Mouse (Mus musculus): ENCODE measurements at regions not wholly inside any gene's neighbourhood (a gene's known extent, or its start where the extent isn't known, plus 50 kb on each side); places are given as distances from the start of the nearest gene placed in this dataset.

DNA sequence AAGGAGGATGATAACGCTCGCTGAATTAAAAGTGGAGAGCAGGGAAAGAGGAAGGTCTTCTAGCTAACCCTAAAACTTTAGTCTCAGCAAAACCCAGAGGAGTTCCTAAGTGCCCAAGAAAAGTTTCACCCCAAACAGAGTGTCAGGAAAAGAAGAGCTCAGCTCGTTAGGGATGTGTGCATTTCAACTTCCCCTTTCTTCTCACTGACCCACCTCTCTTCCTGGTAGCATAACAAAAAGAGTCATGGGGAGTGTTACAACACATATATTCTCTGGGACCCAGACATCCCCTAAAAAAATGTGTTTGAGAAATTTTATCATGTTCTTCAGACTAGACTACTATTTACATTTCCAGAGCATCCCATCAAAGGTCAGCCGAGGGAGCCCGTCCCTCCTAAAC, 432.6 kb downstream of the Mctp2 start:
- DNase-seq, result no peak

GRCm38 (mm10) chr7:71872912-71873311, 433.5 kb downstream of the Mctp2 start:
- DNase-seq, result no peak

- peak; percentile 19 for DNase-seq
Observed at GRCm38 (mm10) chr7:71867090-71867489, 439.3 kb downstream of the Mctp2 start.

DNA sequence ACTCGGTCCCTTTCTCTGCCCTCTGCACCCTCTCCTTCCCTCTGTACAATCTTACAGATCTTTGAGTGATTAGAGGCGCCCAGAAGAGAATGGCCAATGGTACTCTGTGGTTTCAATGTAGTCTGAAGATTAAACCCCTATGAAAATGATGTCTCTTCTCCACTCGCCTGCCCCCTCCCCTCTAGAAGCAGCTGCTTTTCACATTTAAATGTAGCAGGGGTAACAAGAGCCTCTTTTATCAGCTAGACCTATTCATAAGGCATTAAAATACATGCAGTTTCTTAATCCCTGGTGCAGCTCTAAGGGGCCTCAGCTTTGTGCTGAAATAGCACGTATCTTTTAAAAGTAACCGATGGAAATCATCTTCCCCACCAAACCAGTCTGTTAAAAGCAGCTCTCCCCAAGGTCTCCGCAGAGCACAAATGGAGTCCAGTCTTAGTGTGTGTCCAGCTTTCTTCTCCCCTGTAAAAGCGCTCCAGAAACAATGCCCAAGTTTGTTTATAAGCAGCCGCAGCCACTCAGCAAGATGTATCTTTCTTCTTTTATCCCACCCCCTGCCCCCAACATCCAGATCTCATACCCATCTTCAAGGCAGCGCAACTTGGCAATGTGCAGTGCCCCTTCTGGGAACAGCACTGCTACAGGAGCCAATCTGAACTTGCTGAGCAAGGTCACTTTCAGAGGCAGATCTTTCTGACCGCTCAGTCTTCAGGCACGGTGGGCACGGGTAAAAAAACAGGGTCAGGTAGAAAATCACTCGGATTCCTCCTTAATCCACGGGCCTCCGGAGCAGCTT, 440.8 kb downstream of the Mctp2 start:
- no peak for DNase-seq

- no peak for DNase-seq
Observed at GRCm38 (mm10) chr7:71852864-71853263, 453.5 kb downstream of the Mctp2 start.

GRCm38 (mm10) chr7:71849174-71849573, 457.2 kb downstream of the Mctp2 start:
- no peak for DNase-seq

DNA sequence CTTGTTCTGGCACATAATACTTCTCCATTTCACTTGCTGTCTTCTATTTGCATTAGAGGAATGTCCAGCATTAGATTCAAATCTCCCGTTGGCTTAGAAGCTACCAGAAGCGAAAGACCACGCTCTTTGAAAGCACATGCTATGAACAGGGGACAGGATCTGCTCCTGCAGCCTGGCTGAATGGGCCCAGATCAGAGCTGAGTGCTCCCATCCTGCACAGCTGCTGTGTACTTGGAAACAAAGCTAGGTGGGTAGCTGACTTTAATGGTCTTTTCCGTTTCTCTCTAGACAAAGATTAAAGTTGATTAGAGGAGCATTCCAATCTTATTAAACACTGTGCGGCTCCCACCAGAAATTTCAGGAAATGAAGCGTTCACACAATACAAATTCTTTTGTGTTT, 468.6 kb downstream of the Mctp2 start:
- no peak for DNase-seq

DNA sequence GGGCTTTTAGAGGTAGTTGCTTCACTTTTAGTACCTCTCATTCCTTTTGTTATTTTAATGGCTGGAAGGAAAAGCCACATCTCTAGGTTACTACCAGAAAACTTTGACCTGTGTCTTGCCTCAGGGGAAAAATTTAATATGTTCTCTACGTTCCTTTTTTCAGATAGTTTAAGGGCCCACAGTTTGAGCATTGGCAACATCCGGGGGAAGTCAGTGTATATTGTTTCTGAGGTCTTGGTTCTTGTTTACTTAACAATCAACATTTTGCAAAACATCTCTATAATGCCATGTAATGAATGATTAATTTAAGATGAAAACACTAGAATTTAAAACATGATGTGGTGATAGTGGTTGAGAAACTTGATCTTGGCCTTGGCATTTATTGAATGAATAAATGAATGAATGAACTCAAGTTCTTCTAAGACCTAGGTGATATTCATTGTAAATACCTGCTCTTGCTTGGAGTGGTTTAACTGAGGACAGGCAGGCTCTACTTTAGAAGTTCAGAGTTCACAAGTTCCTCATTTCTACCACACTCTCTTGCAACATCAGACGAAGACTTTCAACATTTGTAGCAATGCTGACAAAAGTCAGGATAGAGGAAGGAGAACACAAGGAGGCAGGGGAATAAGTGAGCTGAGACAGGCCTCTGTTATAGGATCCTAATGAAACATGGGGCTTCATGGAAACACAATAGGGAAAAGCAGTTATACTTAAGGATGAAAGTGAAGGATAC, 474.4 kb downstream of the Mctp2 start:
- DNase-seq, result no peak

- no peak for DNase-seq
Observed at GRCm38 (mm10) chr7:71829567-71829966, 476.8 kb downstream of the Mctp2 start.

DNA sequence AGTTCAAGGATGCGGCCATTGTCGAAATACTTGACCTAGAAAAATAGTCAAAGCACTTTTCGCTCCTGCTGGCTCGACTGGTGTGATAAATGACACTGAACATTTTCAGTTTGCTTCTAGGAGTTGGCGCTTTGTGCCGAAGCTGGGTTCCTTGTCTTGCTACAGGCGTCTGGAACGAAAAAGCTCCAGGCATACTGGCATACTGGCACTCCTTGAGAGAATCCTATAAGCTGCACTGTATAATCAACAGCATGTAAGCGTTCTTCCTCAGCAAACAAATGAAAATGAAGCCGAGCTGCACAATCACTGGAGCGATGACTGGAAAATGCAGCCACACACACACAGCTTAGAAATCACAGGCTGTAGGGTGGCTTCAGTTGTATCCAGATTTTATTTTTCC, 464.9 kb upstream of the Gm10295 start:
- DNase-seq, result no peak

- no peak for DNase-seq
Observed at GRCm38 (mm10) chr7:71794201-71794600, 442.9 kb upstream of the Gm10295 start.

DNA sequence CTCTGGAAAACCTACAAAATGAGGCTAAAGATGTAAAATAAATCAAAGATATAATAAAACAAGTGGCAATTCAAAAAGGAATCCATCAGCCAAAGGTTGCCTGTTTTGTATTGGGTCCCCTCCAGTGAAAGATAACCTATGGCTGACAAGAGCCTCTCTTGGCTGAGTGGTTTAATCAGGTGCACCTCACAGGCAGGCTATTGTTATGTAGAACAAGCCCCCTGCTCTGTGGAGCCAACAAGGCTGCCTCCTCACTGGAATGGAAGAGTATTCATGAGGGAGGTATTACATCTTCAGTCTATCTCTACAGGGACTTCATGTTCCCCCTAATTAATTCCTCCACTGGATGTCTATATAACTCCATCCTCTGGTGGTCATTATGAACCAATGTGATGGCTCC, 437.1 kb upstream of the Gm10295 start:
- no peak for DNase-seq

GRCm38 (mm10) chr7:71782496-71782895, 431.2 kb upstream of the Gm10295 start:
- DNase-seq, result no peak

- no peak for DNase-seq
Observed at GRCm38 (mm10) chr7:71749886-71750285, 398.6 kb upstream of the Gm10295 start.

GRCm38 (mm10) chr7:71746118-71746897, 395.0 kb upstream of the Gm10295 start:
- no peak for DNase-seq

- no peak for DNase-seq
Observed at GRCm38 (mm10) chr7:71728509-71728908, 377.2 kb upstream of the Gm10295 start.

DNA sequence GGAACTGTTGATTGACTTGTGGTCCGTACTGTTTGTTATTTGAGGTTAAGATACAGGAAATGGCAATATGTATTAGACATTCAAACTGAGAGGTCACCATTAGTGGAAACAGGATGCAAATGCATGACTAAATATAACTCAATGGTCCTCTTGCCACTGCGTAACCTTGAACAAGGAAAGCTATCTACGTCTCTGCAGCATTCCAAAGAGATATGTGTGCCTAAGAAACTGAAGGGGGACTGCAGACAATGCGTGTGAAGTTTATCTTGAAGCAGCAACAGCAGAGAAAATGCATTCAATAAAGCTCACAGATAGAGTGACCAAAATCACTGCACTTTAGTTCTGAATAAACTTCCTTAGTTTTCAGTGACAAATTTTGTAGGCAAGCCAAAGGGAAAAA, 356.9 kb upstream of the Gm10295 start:
- no peak for DNase-seq

DNA sequence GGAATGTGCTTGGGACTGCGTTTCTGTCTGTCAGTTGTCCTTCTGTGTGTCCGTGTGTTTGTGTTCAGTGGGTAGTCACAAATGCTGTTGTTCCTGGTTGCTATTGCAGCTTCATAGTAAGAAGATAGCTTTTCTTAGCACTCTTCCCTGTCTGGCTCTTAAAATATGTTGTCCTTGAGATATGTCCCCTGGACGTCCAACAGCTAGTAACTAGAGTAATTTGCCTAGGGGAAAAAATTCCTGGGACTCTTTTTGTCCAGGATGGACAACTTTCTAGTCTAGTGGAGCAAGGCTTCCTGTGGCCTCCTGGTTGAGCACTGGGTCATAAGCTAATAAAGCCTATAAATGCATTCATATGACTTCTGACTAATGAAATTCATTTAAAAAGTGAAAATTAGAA, 354.9 kb upstream of the Gm10295 start:
- DNase-seq, result no peak

DNA sequence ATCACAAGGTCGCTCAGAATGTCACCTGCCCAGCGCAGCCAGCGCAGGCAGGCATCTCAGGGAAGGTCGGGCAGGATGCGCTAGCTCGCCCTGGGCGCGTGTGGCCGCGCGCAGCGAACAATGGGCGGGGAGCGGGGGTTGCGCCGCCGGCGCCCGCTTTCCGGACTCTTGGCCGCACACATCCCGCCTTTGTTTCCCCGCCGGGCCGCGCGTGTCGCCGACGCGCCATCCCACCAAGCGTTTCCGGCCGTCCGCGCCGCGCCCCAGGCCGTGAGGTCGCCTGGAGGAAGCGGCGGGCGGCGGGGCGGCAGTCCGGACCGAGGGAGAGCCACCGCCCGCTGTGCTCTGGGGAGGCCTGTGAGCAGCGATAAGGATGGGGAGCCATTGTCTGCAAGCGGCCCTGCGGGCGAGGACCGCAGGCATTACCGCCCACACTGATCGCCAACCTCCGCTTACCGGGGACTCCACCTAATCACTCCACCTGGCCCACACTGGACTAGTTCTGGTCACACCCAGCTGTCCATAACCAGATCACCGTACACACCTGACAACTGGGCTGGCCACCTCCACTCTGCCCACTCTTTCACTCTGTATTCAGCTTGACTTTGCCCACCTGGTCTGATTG, 354.3 kb upstream of the Gm10295 start:
- DNase-seq, result no peak

GRCm38 (mm10) chr7:71704661-71705240, 353.5 kb upstream of the Gm10295 start:
- no peak for DNase-seq
